Mouse (Mus musculus) left cerebral cortex, postnatal 14 days (tissue): ENCODE measurements around the gene Nacc2. TPM values are rescaled to one million over a fixed set of nuclear protein-coding genes. Genes with fewer than 3 reads are reported as not detected.

Experiments
- DNase-seq, 2 experiments: peaks; one replicate each; pipeline ENCODE4 v3.0.0; 2021 to 2022; ENCODE audit warnings: low spot score in 2 of 2, mixed read lengths in 1 of 2
- intact Hi-C: fragments of 180-260 bp; cut with DNase I; formaldehyde crosslinking; loops from one replicate; pipeline ENCODE4 v1.15.1; 2025
- total RNA-seq, 2 experiments: library from RNA; stranded (reverse); gene quantifications; 2 replicates each; pipeline ENCODE4 v1.2.3; 2021

The Nacc2 gene
- total RNA-seq, 2 experiments from 2014 or later, result 58.1 to 58.8 TPM

- DNase-seq, result peak in 1 of 2 experiments; percentile 73
- intact Hi-C loops, result loop anchor here (2.0 to 10.0 kb wide), 3 partner anchors 87 to 307 kb away; no protein-coding TSS in a partner anchor
These were observed 19.0 kb upstream of the Nacc2 start for GRCm38 (mm10) chr2:26141893-26142635.

DNA sequence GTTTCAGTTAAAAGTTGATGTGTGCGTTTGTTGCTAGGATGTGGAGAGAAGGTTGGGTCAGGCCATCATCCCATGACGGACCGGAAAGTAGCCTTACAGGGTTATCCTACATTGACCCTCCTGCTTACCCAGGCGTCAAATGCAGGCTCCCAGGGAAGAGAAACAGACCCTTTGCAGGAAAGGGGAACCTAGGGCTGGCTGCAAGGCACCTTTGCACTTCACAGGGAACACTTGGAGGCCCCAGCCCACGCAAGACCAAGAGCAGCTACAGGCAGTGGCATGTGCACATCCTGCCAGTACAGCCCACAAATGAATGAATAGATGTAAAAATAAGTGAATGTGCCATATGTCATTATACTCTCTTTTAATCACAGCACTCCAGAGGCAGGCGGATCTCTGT lies 17.9 kb upstream of the Nacc2 start:
- no peak for DNase-seq

GRCm38 (mm10) chr2:26140292-26140819 lies 17.3 kb upstream of the Nacc2 start:
- intact Hi-C loops, result loop anchor here (2.0 to 10.0 kb wide), 3 partner anchors 86 to 306 kb away; no protein-coding TSS in a partner anchor
- peak; percentile 100 for DNase-seq

More for the DNA sequence above, 17.9 kb upstream of the Nacc2 start:
- intact Hi-C loops, result loop anchor here (2.0 to 10.0 kb wide), 3 partner anchors 86 to 306 kb away; no protein-coding TSS in a partner anchor

DNA sequence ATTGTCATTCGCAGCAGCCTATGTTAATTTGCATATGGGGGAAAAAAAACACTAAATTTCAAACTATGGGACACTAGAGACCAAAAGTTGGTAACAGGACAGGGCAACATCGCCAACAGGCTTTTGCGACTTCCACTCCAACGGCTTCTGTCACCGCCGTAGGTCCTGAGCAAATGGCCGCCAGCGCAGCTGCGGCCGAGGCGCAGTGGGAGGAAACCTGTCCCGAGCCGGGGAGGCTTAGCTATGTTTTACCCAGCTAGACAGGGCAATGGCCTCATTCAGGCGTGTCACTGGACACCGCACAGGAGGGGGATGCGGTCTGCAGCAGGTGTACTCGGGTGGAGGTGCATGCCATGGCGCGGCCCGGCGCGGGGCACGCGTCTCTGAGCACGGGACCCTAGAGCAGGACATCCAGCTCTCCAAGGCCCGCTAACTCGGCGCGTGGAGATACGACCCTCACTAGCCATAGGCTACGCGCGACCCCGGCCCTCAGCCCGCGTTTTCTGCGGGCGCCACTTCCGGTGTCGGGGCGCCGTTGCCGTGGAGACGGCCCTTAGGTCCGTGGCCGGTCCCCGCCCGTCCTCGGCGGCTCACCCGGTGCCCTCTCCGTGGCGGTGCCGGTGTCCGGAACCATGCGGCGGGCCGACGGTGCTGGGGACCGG lies 16.7 kb upstream of the Nacc2 start:
- peak in 1 of 2 experiments; percentile 20 for DNase-seq

GRCm38 (mm10) chr2:26139034-26139544 lies 16.1 kb upstream of the Nacc2 start:
- intact Hi-C loops, result no loop called here

More for the DNA sequence above, 16.7 kb upstream of the Nacc2 start:
- intact Hi-C loops, result loop anchor here (2.0 to 10.0 kb wide), 3 partner anchors 85 to 305 kb away; no protein-coding TSS in a partner anchor

GRCm38 (mm10) chr2:26138252-26139033 lies 15.4 kb upstream of the Nacc2 start:
- intact Hi-C loops, result no loop called here
- DNase-seq, result no peak

More at GRCm38 (mm10) chr2:26139034-26139544, 16.1 kb upstream of the Nacc2 start:
- DNase-seq, result no peak

DNA sequence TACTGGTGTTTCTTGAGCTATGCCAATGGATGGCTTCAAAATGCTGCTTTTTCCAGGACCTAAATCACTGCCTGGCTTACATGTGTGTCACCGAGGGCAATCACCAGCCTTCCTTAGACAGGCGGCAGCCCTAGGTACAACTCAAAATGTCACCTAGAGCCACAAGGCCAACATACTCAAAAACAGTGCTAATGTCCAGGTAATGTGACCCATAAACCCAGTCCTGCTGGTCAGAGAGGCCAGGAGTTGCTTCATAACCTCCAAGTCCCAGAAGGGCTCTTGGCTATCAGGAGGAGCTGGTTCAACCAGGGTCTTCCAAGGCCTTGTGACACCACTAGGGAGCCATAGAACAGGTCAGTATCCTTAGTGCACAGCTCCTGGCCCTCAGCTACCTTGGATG lies 11.6 kb upstream of the Nacc2 start:
- no peak for DNase-seq
- intact Hi-C loops, result loop anchor here (5.0 kb wide), 1 partner anchor 42 kb away; no protein-coding TSS in a partner anchor

- intact Hi-C loops, result loop anchor here (5.0 kb wide), 1 partner anchor 41 kb away; no protein-coding TSS in a partner anchor
- DNase-seq, result peak; percentile 89 to 91
These were observed 9.9 kb upstream of the Nacc2 start for GRCm38 (mm10) chr2:26132628-26133551.

DNA sequence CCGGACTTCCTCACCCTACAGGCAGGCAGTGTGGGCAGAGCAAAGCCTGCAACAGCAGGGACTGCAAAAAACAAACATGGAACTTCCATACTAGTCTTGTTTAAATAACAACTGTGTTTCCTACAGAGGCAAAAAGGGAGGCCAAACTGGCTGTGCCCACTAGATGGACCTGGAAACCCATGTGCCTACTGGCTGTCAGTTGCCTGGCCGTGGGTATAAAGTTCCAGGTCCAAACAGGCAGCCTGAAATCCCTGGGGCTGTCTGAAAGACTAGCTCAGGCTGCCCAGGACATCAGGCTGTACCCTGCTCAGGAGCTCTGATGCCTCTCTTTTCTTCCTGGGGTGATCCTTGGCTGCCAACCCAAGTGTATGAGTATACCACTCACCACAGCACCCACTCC lies 8.3 kb upstream of the Nacc2 start:
- no peak for DNase-seq
- intact Hi-C loops, result loop anchor here (5.0 kb wide), 1 partner anchor 39 kb away; no protein-coding TSS in a partner anchor

DNA sequence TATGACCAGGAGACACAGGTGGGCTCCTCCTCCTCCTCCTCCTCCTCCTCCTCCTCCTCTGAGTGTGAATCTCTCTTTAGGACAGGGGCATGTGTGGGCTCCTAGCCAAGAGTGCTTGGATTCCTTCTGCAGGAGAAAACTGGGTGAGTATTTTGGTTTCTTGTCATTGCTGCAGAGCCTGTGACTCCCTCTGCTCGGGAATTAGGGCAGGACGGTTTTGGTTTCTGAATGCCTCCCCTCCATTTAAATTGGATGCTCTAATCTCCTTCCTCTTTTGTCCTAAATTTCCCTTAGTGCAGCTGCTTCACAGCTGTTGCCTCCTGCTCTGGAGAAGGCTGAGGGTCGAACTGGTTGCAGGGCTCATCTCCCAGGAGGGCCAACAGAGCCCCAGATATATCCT lies 6.9 kb upstream of the Nacc2 start:
- DNase-seq, result peak in 1 of 2 experiments; percentile 30
- intact Hi-C loops, result loop anchor here (1.0 to 5.0 kb wide), 2 partner anchors 26 to 38 kb away; no protein-coding TSS in a partner anchor

GRCm38 (mm10) chr2:26129346-26129745 lies 6.3 kb upstream of the Nacc2 start:
- no peak for DNase-seq
- intact Hi-C loops, result no loop called here

DNA sequence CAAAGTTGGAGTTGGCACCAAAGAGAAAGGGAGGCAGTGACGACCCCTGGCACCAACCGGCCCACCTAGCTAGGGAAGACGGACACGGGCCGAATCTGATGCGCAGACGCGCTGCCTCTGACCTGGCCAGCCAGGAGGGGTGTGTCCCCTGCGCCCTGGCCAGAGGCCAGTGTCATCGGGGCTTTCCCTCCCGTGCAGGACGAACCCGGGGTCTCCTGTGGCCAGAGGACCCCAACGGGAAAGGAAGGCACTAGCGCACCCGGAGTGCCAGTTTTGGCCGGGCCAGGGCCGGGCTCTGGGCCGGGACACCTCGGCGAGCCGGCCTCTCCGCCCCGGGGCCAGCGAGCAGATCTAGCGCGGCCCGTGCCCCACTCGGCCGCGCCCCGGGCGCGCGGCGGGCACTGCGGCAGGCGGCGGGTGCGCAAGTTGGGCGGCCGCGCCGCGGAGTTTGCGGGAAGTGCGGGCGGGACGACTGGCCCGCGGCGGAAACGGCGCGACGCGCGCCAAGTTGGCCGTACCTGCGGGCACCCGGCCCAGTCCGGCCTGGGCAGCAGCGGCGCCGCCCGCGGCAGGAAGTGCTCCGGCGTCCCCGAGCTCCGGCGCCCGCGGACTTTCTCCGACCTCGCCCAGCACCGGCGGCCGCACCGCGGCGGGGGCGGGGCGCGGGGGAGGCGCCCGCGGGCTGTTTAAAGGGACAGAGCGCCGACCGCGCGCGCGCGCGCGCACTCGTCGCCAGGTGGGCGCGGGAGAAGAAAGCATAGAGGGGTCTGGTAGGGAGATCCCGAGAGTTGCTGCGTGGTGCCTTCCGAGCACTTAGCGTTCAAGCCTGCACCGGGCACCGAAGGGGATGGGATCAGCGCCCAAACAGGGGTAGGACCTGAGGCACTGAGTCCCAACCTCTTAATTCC lies 595 bp downstream of the Nacc2 start:
- intact Hi-C loops, result no loop called here
- peak in 1 of 2 experiments; percentile 30 for DNase-seq

DNA sequence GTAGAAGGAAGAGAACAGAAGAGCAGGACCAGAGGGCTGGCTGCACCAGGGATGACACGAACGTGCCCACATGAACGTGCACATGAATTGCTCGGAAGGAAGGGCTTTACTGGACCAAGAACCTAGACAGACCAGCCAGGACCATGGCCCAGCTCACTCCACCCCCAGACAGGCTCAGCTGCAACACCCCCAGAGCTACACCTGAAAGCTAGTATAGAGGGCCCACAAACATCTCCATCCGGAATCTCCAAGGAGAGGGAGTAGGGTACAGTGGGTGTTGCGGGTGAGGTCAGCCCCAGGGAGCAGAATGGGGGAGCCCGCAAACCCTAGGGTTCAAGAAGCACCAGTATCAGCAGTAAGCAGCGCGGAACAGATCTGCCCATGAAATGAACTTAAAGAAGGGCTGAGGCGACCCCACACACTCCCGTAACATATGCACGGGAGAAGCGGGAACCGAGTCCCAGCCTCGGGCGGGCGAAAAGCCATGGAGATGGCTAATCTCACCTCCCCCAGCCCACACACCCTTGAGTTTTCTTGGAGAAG lies 1.4 kb downstream of the Nacc2 start:
- intact Hi-C loops, result no loop called here
- DNase-seq, result no peak

- intact Hi-C loops, result no loop called here
- DNase-seq, result no peak
These were observed 3.4 kb downstream of the Nacc2 start for GRCm38 (mm10) chr2:26119626-26120025.

- intact Hi-C loops, result no loop called here
- DNase-seq, result no peak
These were observed 3.8 kb downstream of the Nacc2 start for GRCm38 (mm10) chr2:26119310-26119592.

DNA sequence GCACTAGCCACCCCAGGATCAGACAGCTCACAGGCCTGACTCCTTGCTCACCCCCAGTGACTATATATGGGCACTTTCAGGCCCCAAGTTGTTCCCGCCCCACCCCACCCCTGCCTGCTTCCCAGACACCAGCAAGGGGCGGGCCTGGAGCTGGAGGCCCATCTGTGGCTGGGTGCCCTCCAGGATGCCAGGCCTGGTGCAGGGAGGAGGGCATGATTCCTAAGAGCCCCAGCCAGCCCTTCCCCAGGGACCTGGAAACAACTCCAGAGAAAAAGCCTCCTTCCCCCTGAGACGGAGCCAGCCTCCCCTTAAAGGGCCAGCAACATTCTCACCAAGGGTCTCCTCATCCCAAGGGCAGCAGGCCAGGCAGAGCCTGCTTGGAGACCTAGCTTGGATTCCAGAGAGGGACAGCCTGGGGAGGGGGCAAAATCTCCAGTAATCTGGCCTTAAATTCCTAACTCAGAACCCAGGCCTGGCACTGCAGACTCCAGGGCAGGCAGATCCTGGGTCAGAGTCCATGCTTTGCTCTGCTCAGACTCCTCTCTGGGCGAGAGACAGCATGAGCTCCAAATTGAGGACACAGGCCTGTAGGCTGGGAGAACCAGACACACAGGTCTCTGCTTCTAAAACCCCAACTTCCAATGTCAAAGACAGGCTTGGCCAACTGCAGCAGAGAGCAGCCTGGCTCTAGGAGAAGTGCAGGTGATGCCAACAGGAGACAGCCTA lies 4.3 kb downstream of the Nacc2 start:
- intact Hi-C loops, result no loop called here
- DNase-seq, result no peak
